Mouse (Mus musculus) spleen, adult 18-20 months (tissue): Measurements from ENCODE around the gene Pip5k1c.

Source experiments
- DNase-seq, 2 experiments: peaks; one replicate each; pipeline ENCODE4 v3.0.0; 2022; ENCODE audit warnings: mixed read lengths in 2 of 2

Gene Pip5k1c

DNA sequence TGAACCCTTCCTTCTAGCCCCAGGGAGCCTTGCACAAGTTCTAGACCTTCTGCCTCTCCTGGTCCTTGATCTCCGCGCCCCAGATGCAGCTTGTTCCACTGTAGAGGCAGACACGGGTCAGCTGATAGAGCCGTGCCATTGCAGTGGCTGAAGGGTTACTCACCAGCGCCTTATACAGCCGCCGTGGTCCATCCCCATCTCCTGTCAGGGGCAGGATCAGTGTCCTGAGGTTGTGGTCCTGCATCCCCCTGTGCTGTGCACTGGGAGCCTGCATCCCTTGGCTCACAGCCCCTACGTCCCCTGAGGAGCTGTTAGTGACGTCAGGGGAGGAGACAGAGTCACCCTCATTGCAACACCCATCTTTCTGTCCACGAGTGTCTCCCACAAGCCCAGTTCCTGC, 10.5 kb downstream of the Pip5k1c start:
- no peak for DNase-seq

GRCm38 (mm10) chr10:81303761-81304160, 11.0 kb downstream of the Pip5k1c start:
- peak in 1 of 2 experiments; percentile 55 for DNase-seq

DNA sequence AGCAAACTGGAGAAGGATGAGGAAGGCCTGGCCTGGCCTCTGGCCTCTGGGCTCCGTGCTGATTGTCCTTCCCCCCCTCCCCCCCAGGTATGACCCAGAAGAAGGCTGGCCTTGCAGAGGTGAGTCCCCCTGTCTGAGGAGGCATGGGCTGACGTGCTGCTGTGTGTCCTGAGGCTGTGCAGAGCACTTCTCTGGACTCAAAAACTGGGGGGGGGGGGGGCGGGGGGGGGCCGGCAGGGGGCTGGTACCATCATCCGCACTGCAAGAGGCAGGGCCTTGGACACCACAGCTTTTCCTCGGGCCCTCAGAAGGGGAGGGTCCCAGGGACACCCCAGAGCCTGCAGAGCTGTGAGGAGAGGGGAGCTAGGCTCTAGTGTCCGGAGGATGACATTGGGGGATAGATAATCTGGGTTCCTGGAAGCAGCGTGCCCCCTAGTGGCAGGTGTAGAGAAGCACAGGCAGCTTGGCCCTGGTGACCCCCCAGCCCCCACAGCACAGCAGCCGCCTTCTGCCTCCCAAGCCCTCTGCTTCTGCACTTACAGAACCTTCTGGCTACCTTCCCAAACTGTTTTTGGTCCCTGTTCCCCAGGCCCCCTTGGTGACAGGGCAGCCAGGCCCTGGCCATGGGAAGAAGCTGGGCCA, 12.0 kb downstream of the Pip5k1c start:
- DNase-seq, result peak in 1 of 2 experiments; percentile 65

- DNase-seq, result no peak
Measured at GRCm38 (mm10) chr10:81305663-81306062, 12.9 kb downstream of the Pip5k1c start.

GRCm38 (mm10) chr10:81306173-81306668, 13.5 kb downstream of the Pip5k1c start:
- no peak for DNase-seq

GRCm38 (mm10) chr10:81306837-81307682, 14.3 kb downstream of the Pip5k1c start:
- no peak for DNase-seq

- DNase-seq, result no peak
Measured at GRCm38 (mm10) chr10:81309571-81309970, 16.8 kb downstream of the Pip5k1c start.

DNA sequence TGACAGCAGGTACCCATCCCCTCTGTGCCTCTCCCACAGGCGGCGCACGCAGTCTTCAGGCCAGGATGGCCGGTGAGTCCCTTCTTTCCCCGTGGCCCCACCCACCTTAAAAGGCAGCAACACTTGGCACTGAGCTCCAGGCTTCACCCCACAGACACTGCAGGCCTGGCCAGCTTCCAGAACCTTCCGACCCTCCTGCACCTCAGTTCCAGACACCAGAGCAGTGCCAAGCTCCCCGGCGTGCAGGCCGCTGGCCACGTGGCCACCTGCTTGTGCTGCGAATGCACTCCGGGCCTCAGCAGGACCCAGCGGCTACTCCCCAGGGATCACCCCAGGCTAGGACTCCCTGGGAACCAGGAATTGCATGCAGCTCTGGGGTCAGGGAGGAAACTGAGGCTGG, 20.8 kb downstream of the Pip5k1c start:
- no peak for DNase-seq

GRCm38 (mm10) chr10:81314201-81314600, 21.4 kb downstream of the Pip5k1c start:
- DNase-seq, result no peak

- no peak for DNase-seq
Measured at GRCm38 (mm10) chr10:81315587-81315986, 22.8 kb downstream of the Pip5k1c start.

- no peak for DNase-seq
Measured at GRCm38 (mm10) chr10:81316338-81317060, 23.7 kb downstream of the Pip5k1c start.

- no peak for DNase-seq
Measured at GRCm38 (mm10) chr10:81317273-81317672, 24.5 kb downstream of the Pip5k1c start.

- no peak for DNase-seq
Measured at GRCm38 (mm10) chr10:81318589-81319329, 26.0 kb downstream of the Pip5k1c start.

DNA sequence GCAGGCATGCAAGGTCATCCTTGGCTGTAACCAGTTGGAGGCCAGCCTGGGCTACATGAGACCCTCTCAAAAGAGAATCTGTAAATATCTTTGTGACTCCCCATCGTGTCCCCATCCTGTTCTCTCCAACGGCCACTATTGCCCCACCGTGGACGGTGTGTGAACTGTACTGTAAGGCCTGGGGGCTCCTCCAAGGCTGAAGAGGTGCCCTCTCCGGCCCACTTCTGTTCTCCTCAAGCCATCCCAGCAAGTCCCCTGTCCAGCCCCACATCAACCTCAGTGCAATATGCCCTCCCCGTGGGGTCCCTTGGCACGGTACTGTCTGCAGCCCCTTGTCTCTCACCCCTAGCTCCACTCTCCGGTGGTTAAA, 26.6 kb downstream of the Pip5k1c start:
- DNase-seq, result no peak

DNA sequence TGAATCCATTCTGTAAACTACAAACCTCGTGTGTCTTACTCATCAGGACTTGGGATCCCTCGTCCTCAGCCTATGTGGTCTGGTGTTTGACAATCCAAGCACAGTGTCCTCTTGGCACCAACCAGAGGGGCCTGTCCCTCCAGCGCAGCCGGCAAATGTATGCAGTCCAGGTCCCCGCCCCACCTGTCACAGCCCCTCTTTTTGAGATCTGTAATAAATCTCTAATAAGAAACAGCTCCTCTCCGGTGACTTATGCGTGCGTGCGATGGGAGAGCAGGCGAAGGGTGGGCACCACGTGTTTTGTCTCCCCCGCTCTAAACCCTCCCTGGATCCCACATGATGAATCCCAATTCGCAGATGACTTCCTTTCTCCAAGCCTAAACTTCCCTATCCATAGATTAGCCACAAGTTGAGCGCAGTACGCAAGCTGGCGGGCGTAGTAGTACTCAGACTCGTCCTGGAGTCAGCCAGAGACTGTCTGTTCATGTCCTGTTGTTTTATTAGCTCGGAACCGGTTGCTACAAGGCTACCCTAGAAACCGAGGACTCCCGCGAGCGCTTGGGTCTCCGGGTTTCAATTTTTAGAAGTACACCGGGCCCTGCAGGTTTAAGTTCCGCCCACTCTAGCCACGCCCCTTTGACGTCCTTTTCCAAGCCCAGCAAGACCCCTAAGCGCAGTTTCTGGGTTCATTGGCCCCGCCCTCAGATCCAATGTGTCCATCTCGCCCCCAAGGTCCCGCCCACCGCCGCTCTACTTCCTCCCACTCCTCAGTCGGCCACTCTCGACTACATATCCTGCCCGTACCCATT, 27.2 kb downstream of the Pip5k1c start:
- peak in 1 of 2 experiments; percentile 93 for DNase-seq

DNA sequence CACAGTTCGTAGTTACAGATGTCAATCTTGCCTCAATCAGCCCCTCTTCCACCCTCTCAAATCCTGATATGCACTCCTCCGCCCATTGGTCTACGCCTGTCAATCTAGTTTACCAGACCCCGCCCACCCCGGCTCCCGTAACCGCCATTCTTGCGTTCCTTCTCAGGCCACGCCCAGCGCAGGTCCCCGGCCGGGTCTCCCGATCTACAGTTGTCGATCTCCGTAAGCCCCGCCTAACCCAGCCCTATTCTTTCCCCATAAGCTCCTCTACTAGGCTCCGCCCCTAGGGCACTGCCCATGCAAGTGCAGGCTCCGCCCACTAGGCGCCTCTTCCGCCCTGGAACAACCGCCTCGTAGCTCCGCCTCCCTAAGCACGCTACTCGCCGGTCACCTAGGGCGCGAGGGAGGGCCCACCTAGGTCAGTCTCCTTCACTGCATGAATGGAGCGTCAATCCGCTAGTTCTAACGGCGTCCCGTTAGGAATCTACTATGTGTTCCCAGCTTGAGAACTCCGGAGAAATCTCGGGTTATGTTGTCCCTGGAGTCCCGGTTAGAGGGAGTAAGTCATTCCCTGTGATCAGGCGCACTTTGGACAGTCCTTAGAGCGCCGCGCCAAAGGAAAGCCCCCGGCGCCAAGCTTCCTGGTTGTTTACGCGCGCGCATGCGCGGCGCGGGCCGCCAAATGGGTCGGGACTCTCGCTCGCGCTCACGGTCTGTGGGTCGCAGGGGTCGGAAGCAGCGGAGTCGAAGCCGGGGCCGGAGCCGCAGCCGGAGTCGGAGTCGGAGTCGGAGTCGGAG, 28.0 kb downstream of the Pip5k1c start, which contains the start of gene Cactin:
TSS of gene Cactin (plus strand) at position 554 of the 798 bp plus-strand sequence.
- peak; percentile 97 to 99 for DNase-seq

DNA sequence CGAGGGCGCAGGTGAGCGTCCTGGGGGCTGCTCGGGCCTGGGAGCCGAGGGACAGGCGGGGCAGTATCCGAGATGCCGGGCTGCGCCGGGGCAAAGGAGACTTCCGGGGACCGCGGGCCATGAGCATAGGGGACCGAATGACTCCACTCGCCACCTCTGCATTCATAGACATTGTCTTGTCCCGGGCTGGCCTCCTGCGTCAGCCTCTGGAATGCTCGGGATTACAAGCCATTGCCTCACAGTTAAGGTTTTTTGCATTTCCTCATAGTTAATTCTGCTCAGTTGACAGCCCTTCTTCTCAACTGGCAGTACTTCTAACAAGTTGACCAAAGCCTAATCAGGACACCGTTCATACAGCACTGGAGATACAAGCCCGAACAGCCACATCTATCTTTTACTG, 28.7 kb downstream of the Pip5k1c start:
- no peak for DNase-seq

DNA sequence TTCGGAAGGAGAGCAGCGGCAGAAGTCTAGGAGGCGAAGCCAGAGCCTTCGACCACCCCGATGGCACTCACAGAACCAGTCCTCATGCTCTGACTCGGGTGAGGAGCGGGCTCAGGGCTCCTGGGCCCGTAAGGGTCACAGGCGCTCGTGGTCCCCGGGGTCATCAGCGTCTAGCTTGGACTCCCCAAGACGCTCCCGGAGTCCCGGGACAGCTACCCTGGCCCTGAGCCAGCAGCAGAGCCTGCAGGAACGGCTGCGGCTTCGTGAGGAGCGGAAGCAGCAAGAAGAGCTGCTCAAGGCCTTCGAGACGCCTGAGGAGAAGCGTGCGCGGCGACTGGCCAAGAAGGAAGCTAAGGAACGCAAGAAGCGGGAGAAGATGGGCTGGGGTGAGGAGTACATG, 29.7 kb downstream of the Pip5k1c start:
- DNase-seq, result peak in 1 of 2 experiments; percentile 16

DNA sequence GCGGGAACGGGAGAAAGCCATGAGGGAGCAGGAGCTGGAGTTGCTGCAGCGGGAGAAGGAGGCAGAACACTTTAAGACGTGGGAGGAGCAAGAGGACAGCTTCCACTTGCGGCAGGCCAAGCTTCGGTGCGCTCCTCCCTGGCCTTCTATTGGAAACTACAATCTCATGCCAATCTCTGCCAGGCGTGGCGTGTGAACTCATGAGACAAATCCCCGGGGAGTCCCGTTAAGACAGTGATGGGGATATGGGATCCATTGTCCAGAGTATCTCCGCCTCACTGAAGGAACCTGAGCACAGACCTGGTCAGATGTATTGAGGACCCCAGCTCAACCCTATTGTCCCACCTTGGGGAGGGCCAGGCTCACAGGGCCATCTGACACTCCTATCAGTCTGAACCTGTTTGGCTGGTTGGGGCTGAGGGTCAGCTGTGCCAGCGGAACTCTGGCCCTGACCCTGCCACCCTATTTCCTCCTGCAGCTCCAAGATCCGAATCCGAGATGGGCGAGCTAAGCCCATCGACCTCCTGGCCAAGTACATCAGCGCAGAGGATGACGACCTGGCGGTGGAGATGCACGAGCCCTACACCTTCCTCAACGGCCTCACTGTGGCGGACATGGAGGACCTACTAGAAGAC, 30.5 kb downstream of the Pip5k1c start:
- no peak for DNase-seq
